Mouse (Mus musculus): Measurements from ENCODE around the gene Usp54.

Usp54 gene

DNA sequence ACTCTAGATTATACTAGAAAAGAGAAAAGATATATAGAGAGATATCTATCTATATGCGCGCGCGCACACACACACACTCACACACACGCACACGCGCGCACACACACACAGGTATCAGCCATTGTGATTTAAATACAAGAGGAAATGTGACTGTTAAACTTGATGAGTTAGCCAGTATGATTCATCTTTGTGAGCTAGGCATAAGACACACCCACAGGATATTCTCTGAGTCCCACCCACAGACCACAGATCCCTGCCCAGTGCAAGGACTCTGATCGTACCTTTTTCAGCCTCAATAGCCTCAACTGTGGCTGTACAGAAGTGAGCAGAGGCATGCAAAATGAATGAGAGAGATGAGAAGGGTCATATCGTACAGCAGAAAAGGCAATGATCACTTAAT is 137.9 kb downstream of the Usp54 start:
- no peak for DNase-seq (ENCODE audit: low read depth, low spot score)

DNA sequence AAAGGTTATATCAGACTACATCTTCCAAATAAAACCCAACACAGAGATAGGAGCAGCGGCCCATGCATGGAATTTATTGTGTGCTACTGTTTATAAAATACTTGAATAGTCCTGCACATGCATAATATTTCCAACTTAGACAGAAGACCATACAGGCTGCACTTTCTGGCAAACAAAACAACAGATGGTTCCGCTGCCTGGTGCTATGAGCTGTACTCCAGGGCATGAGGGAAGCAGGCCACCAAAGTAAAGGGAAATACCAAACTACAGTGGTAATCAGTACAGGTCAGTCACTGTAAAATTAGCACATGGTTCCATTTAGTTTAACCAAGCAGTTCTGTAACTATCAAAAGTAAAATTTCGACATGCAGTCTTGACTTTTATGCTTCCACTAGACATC is 140.9 kb downstream of the Usp54 start:
- no peak for DNase-seq (ENCODE audit: low read depth, low spot score)
